Mouse (Mus musculus) embryo, embryonic 11 days (tissue): ENCODE measurements around the gene 9830107B12Rik.
A peak's percentile ranks its signal among the peaks of the same experiment; 100 is the strongest.

Experiments used
- DNase-seq: peaks from one replicate; pipeline ENCODE4 v3.0.0-alpha.2; 2015

9830107B12Rik gene

DNA sequence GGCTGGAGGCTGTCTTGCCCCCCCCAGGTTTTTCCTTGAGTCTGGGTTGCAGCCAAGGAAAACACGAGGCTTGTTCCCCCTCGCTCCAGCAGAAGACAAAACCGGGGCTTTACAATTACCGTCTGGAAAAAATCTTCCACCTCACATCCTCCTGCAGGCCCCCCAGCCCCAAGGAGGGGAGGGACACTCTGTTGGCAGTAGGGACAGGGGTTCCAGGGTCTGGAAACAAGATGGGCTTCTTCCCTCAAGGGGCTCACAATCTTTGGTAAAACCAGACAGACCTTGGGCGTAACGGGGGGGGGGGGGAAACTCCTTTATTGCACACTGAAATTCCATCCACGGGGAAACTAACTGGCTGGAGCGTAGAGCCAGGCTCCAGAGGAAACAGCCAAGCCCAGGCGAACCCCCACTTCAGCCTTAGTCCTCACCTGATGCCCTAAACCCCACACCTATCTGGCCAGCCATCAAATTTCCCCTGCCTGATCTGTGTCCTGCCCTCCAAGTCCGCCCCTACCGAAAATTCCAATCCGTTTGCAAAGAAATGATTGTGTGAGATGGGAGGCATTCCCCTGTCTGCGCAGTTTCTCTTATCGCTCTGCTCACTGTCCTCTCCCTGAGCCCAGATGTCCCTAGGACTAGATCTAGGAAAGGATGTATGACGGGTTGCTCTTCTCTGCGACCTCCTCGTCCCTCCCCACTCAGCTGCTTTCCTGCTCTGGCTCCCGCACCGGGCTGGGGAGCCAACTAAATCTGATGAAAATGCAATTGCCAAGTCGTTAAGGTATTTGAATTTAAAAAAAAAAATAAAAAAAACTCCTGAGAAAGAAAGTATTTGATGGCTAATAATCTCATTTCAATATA, 51.0 kb downstream of the 9830107B12Rik start:
- DNase-seq, result peak; percentile 30

DNA sequence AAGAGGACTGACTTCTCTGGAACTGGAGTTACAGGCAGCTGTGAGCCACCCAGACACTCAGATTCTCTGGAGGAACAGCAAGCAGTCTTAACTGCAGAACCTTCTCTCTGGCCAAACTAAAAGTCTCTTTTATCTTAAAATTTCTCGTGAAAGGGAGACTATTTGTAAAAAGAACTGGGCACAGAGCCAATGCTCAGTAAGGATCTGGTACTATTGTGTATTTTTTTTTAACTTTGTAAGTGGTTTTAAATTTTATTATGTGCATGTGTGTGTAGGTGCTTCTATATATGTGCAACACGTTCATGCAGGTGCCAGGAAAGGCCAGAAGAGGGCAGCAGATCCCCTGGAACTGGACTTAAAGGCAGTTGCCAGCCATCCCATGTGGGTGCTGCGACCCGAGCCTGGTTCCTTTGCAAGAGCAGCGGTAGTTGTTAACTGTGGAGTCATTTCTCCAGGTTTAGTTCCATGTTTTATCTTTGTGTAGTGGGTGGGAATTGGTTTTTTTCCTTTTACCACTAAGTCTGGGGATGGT, 52.7 kb downstream of the 9830107B12Rik start:
- DNase-seq, result no peak

GRCm38 (mm10) chr17:48090305-48090704, 55.8 kb downstream of the 9830107B12Rik start:
- DNase-seq, result peak; percentile 14

- DNase-seq, result no peak
Measured at GRCm38 (mm10) chr17:48089446-48089845, 56.6 kb downstream of the 9830107B12Rik start.

DNA sequence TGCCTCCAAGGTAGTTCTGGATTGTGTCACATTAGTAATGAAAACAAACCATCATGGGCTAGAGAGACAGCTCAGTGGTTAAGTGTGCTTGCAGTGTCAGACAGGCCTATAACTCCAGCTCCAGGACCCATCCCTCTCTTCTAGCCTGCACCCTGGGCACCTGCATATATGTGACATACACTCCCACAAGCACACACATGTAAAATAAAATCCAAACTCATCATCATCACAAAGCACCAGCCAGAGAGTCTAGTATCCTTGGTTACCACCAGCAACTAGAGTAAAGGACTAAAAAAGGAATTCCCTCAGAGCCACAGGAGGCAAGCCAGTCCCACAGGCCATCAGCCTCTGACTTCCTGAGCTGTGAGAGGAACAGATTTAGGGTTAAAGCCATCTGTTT, 57.0 kb downstream of the 9830107B12Rik start, which contains the start of gene 1700067P10Rik:
Gene 1700067P10Rik, plus strand, starts transcription at position 301 of the 400 bp plus-strand sequence.
- no peak for DNase-seq

- no peak for DNase-seq
Measured at GRCm38 (mm10) chr17:48080626-48081025, 65.4 kb downstream of the 9830107B12Rik start.
